Mouse (Mus musculus): Measurements from ENCODE around the gene Dennd6b. TPM values are rescaled to one million over a fixed set of nuclear protein-coding genes. Genes with fewer than 3 reads are reported as not detected.

Dennd6b gene
- total and polyA plus RNA-seq, 3 experiments: 6.1 to 11.4 TPM; not detected in 1

GRCm38 (mm10) chr15:89173906-89174214 lies 22.4 kb downstream of the Dennd6b start:
- DNase-seq (ENCODE audit: low read depth, low spot score): no peak
- Histone ChIP-seq H3K4me1 (ENCODE audit: control insufficient read depth in 1 of 2, insufficient read depth in 2 of 2, low read length in 2 of 2) (peaks cover 4 to 18% of the 10 kb centered on the region in 2 experiments; a peak in 3 of 4 replicates), H3K27ac (ENCODE audit: control insufficient read depth, low read depth, low read length) (no peak overlapping the region), H3K36me3 (ENCODE audit: control insufficient read depth in 1 of 2, insufficient read depth in 2 of 2, low read length in 2 of 2) (peaks cover 0 to 11% of the 10 kb centered on the region in 2 experiments; a peak in 2 of 4 replicates), H3K9ac (ENCODE audit: control insufficient read depth, low read depth, low read length, poor library complexity, severe bottlenecking) (no peak overlapping the region), H3K9me3 (replicated peaks; ENCODE audit: insufficient read depth, low read length) (no peaks in the 10 kb centered on the region), H3K4me3 (ENCODE audit: control insufficient read depth in 1 of 2, insufficient read depth in 1 of 2, low read depth in 2 of 2, low read length in 2 of 2) (no peak overlapping the region), H3K79me2 (ENCODE audit: control insufficient read depth, insufficient read depth, low read length, poor library complexity) (no peaks in the 10 kb centered on the region), H3K27me3 (ENCODE audit: control insufficient read depth in 1 of 2, insufficient read depth in 2 of 2, low read length in 2 of 2) (no peaks in the 10 kb centered on the region)
- TF ChIP-seq SMC3 (IDR thresholded peaks at IDR 0.05; ENCODE audit: low read depth, low read length) (no peak), CHD2 (IDR thresholded peaks at IDR 0.05; ENCODE audit: low read length) (no peak), MAX (IDR thresholded peaks at IDR 0.05; ENCODE audit: low read length) (no peak), NRF1 (IDR thresholded peaks at IDR 0.05; ENCODE audit: insufficient read depth, low read depth, low read length, poor library complexity, severe bottlenecking) (no peak), POLR2AphosphoS5 (IDR thresholded peaks at IDR 0.05; ENCODE audit: borderline replicate concordance, low read depth, low read length) (no peak)

GRCm38 (mm10) chr15:89173024-89173905 lies 23.0 kb downstream of the Dennd6b start:
- H3K79me2 ChIP-seq (ENCODE audit: control insufficient read depth, insufficient read depth, low read length, poor library complexity): no peaks in the 10 kb centered on the region
- H3K4me3 ChIP-seq (ENCODE audit: control insufficient read depth in 1 of 2, insufficient read depth in 1 of 2, low read depth in 2 of 2, low read length in 2 of 2): no peak overlapping the region
- no peaks in the 10 kb centered on the region for H3K9me3 ChIP-seq (replicated peaks; ENCODE audit: insufficient read depth, low read length)
- H3K9ac ChIP-seq (ENCODE audit: control insufficient read depth, low read depth, low read length, poor library complexity, severe bottlenecking): no peak overlapping the region
- peaks cover 0 to 11% of the 10 kb centered on the region in 2 experiments; a peak in 2 of 4 replicates for H3K36me3 ChIP-seq (ENCODE audit: control insufficient read depth in 1 of 2, insufficient read depth in 2 of 2, low read length in 2 of 2)
- no peak for DNase-seq (ENCODE audit: low read depth, low spot score)
- TF ChIP-seq MAFK (IDR thresholded peaks at IDR 0.05; ENCODE audit: borderline replicate concordance, low read depth, low read length): no peak
- TF ChIP-seq NRF1 (IDR thresholded peaks at IDR 0.05; ENCODE audit: insufficient read depth, low read depth, low read length, poor library complexity, severe bottlenecking): no peak
- no peak for TF ChIP-seq EP300 (IDR thresholded peaks at IDR 0.05; ENCODE audit: low read depth in 1 of 2, low read length in 2 of 2)
- TF ChIP-seq POLR2AphosphoS2 (IDR thresholded peaks at IDR 0.05; ENCODE audit: low read length): no peak
- no peak for TF ChIP-seq TAL1 (IDR thresholded peaks at IDR 0.05; ENCODE audit: low read length)
- no peak for TF ChIP-seq USF1 (IDR thresholded peaks at IDR 0.05; ENCODE audit: low read depth, low read length)
- TF ChIP-seq TCF12 (IDR thresholded peaks at IDR 0.05; ENCODE audit: low read depth, low read length): no peak
- H3K27me3 ChIP-seq (ENCODE audit: control insufficient read depth in 1 of 2, insufficient read depth in 2 of 2, low read length in 2 of 2): no peaks in the 10 kb centered on the region
- H3K27ac ChIP-seq (ENCODE audit: control insufficient read depth, low read depth, low read length): no peak overlapping the region
- H3K4me1 ChIP-seq (ENCODE audit: control insufficient read depth in 1 of 2, insufficient read depth in 2 of 2, low read length in 2 of 2): peaks cover 4 to 18% of the 10 kb centered on the region in 2 experiments; a peak in 3 of 4 replicates

DNA sequence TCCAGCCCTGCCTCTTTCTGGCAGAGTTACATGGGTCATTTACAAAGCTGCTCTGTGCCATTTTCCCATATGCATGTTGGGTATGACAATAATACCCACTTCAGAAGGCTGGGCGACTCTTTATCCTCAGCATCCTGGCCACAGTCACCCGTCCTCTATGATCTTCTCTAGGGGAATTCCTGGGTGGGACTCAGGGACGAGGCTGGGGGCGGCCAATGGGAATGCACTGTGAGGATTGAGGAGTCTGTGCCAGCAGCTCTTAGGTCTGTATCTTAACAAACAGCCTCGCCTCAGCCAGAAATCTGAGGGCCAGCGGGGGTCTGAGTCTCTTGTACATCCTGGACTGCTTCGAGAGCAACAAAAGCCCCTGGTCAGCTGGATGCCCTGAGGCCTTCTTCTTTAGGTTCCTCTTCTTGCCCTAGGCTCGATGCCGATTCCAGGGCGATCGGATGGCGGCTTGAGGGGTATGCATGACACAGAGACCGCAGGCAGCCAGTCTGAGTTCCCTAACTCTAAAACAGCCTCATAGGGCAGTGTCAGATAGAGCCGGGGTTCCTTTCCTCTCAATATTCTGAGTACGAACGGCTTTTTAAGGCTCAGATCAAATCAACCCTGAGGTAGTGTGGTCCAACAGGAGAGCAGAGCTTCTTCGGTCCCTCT lies 23.9 kb downstream of the Dennd6b start:
- H3K9ac ChIP-seq (ENCODE audit: control insufficient read depth, low read depth, low read length, poor library complexity, severe bottlenecking): no peak overlapping the region
- no peak for DNase-seq (ENCODE audit: low read depth, low spot score)
- peaks cover 2 to 11% of the 10 kb centered on the region in 2 experiments; a peak in 3 of 4 replicates for H3K4me1 ChIP-seq (ENCODE audit: control insufficient read depth in 1 of 2, insufficient read depth in 2 of 2, low read length in 2 of 2)
- no peak overlapping the region for H3K27ac ChIP-seq (ENCODE audit: control insufficient read depth, low read depth, low read length)
- no peaks in the 10 kb centered on the region for H3K79me2 ChIP-seq (ENCODE audit: control insufficient read depth, insufficient read depth, low read length, poor library complexity)
- H3K4me3 ChIP-seq (ENCODE audit: control insufficient read depth in 1 of 2, insufficient read depth in 1 of 2, low read depth in 2 of 2, low read length in 2 of 2): no peak overlapping the region
- H3K27me3 ChIP-seq (ENCODE audit: control insufficient read depth in 1 of 2, insufficient read depth in 2 of 2, low read length in 2 of 2): no peaks in the 10 kb centered on the region
- H3K9me3 ChIP-seq (replicated peaks; ENCODE audit: insufficient read depth, low read length): no peaks in the 10 kb centered on the region
- peaks cover 0 to 5% of the 10 kb centered on the region in 2 experiments; a peak in 2 of 4 replicates for H3K36me3 ChIP-seq (ENCODE audit: control insufficient read depth in 1 of 2, insufficient read depth in 2 of 2, low read length in 2 of 2)
- TF ChIP-seq NELFE (IDR thresholded peaks at IDR 0.05; ENCODE audit: low read depth, low read length): no peak
- no peak for TF ChIP-seq POLR2AphosphoS2 (IDR thresholded peaks at IDR 0.05; ENCODE audit: low read length)
- TF ChIP-seq SMC3 (IDR thresholded peaks at IDR 0.05; ENCODE audit: low read depth, low read length): no peak
- no peak for TF ChIP-seq HCFC1 (IDR thresholded peaks at IDR 0.05; ENCODE audit: low read depth, low read length)
- no peak for TF ChIP-seq MEF2A (IDR thresholded peaks at IDR 0.05; ENCODE audit: extremely low read depth, insufficient replicate concordance, low read depth, low read length, poor library complexity, severe bottlenecking)
- no peak for TF ChIP-seq ZMIZ1 (IDR thresholded peaks at IDR 0.05; ENCODE audit: low read depth, low read length)
- TF ChIP-seq MAX (IDR thresholded peaks at IDR 0.05; ENCODE audit: low read length): no peak
- TF ChIP-seq BHLHE40 (IDR thresholded peaks at IDR 0.05; ENCODE audit: borderline replicate concordance, low read depth, low read length): no peak
- no peak for TF ChIP-seq MXI1 (IDR thresholded peaks at IDR 0.05; ENCODE audit: low read depth, low read length)
- no peak for TF ChIP-seq SIN3A (IDR thresholded peaks at IDR 0.05; ENCODE audit: low read length)
- TF ChIP-seq POLR2A (IDR thresholded peaks at IDR 0.05; ENCODE audit: control insufficient read depth in 1 of 2, insufficient read depth in 1 of 2, low read depth in 1 of 2, low read length in 2 of 2, poor library complexity in 1 of 2): no peak
- no peak for TF ChIP-seq MYB (IDR thresholded peaks at IDR 0.05; ENCODE audit: low read depth, low read length)
- no peak for TF ChIP-seq MYC (IDR thresholded peaks at IDR 0.05; ENCODE audit: low read depth, low read length)
- no peak for TF ChIP-seq CTCF (IDR thresholded peaks at IDR 0.05 in 2 of 3, conservative IDR thresholded peaks at IDR 0.05 in 1 of 3; ENCODE audit: control insufficient read depth in 1 of 3, insufficient read depth in 1 of 3, low read depth in 2 of 3, low read length in 3 of 3, poor library complexity in 1 of 3, severe bottlenecking in 1 of 3)
- no peak for TF ChIP-seq MAFK (IDR thresholded peaks at IDR 0.05; ENCODE audit: borderline replicate concordance, low read depth, low read length)
- TF ChIP-seq TAL1 (IDR thresholded peaks at IDR 0.05; ENCODE audit: low read length): no peak

Measured in MEL (cell line).